Mouse (Mus musculus) neural tube, embryonic 11.5 days (tissue): ENCODE measurements at regions not wholly inside any gene's neighbourhood (a gene's known extent, or its start where the extent isn't known, plus 50 kb on each side); places are given as distances from the start of the nearest gene placed in this dataset.

Experiments
- ATAC-seq: fragments of 200-750 bp; cut with Nextera tagmentation; 2 replicates; pipeline ENCODE4 v1.8.0; 2017; ENCODE audit warnings: moderate number of reproducible peaks, mild to moderate bottlenecking, moderate TSS enrichment, moderate library complexity; ENCODE audit not compliant: insufficient read depth, low FRiP score, low TSS enrichment
- DNase-seq: peaks from one replicate; pipeline ENCODE4 v3.0.0-alpha.2; 2015; ENCODE audit warnings: low spot score
- H3K27ac ChIP-seq: fragments of 300-500 bp; sonication (generic); 2 replicates; pipeline ENCODE4 v1.5.1; 2014; ENCODE audit warnings: low read depth, mild to moderate bottlenecking, low read length
- H3K27me3 ChIP-seq: fragments of 300-500 bp; sonication (generic); 2 replicates; pipeline ENCODE4 v1.6.1; 2014; ENCODE audit warnings: mild to moderate bottlenecking, low read length, mixed read lengths; ENCODE audit not compliant: control insufficient read depth, insufficient read depth
- H3K36me3 ChIP-seq: fragments of 300-500 bp; sonication (generic); 2 replicates; pipeline ENCODE4 v1.6.1; 2014; ENCODE audit warnings: mild to moderate bottlenecking, low read length, moderate library complexity, mixed read lengths; ENCODE audit not compliant: control insufficient read depth, insufficient read depth
- H3K4me1 ChIP-seq: fragments of 300-500 bp; sonication (generic); 2 replicates; pipeline ENCODE4 v1.6.1; 2014; ENCODE audit warnings: low read length, mixed read lengths; ENCODE audit not compliant: control insufficient read depth, insufficient read depth
- H3K4me2 ChIP-seq: fragments of 300-500 bp; sonication (generic); 2 replicates; pipeline ENCODE4 v1.6.1; 2014; ENCODE audit warnings: low read depth, mild to moderate bottlenecking, moderate library complexity
- H3K4me3 ChIP-seq: fragments of 300-500 bp; sonication (generic); 2 replicates; pipeline ENCODE4 v1.5.1; 2014; ENCODE audit warnings: low read depth, low read length
- H3K9ac ChIP-seq: fragments of 300-500 bp; sonication (generic); 2 replicates; pipeline ENCODE4 v1.6.1; 2014; ENCODE audit warnings: mild to moderate bottlenecking, low read length
- H3K9me3 ChIP-seq: fragments of 300-500 bp; sonication (generic); 2 replicates; pipeline ENCODE4 v1.6.1; 2016; ENCODE audit warnings: low read length; ENCODE audit not compliant: control insufficient read depth
- WGBS: fragments of 180-500 bp; shearing (Covaris S2); extraction: QIAGEN DNeasy Blood & Tissue Kit; methylation state at CpG from one replicate; pipeline ENCODE4 v1.1.7; 2014; 5-methylcytosine and 5-hydroxymethylcytosine counted together

GRCm38 (mm10) chr1:143263263-143264038, 377.0 kb upstream of the B3galt2 start:
- Histone ChIP-seq H3K4me3 (no peak overlapping the region), H3K4me2 (no peak overlapping the region), H3K36me3 (no peaks in the 10 kb centered on the region), H3K27me3 (no peaks in the 10 kb centered on the region), H3K4me1 (no peaks in the 10 kb centered on the region), H3K9me3 (no peaks in the 10 kb centered on the region), H3K9ac (no peak overlapping the region), H3K27ac (no peak overlapping the region)
- ATAC-seq: no peak
- DNase-seq: no peak
- 80% methylated on average over 11 of the region's 11 CpGs for WGBS

GRCm38 (mm10) chr1:143265216-143265615, 375.2 kb upstream of the B3galt2 start:
- DNase-seq (no peak), ATAC-seq (peak; percentile 46; the same call in 1 of the 2 replicates)
- no peak overlapping the region for H3K4me3 ChIP-seq
- H3K4me1 ChIP-seq: no peaks in the 10 kb centered on the region
- no peak overlapping the region for H3K4me2 ChIP-seq
- WGBS: 78% methylated on average over 4 of the region's 4 CpGs
- H3K9me3 ChIP-seq: no peaks in the 10 kb centered on the region
- no peaks in the 10 kb centered on the region for H3K27me3 ChIP-seq
- H3K9ac ChIP-seq: no peak overlapping the region
- H3K36me3 ChIP-seq: no peaks in the 10 kb centered on the region
- no peak overlapping the region for H3K27ac ChIP-seq

- H3K4me2 ChIP-seq: no peak overlapping the region
Measured at GRCm38 (mm10) chr1:143286274-143286967, 354.0 kb upstream of the B3galt2 start.

GRCm38 (mm10) chr1:143287448-143287847, 353.0 kb upstream of the B3galt2 start:
- ATAC-seq (no peak), DNase-seq (no peak)
- Histone ChIP-seq H3K9me3 (no peaks in the 10 kb centered on the region), H3K27ac (no peak overlapping the region), H3K27me3 (no peaks in the 10 kb centered on the region), H3K4me2 (no peak overlapping the region), H3K4me1 (no peaks in the 10 kb centered on the region), H3K9ac (no peak overlapping the region), H3K36me3 (no peaks in the 10 kb centered on the region), H3K4me3 (no peak overlapping the region)
- 93% methylated on average over 2 of the region's 2 CpGs for WGBS

More at GRCm38 (mm10) chr1:143286274-143286967, 354.0 kb upstream of the B3galt2 start:
- Histone ChIP-seq H3K9me3 (no peaks in the 10 kb centered on the region), H3K9ac (no peak overlapping the region), H3K4me1 (no peaks in the 10 kb centered on the region), H3K4me3 (no peak overlapping the region), H3K36me3 (no peaks in the 10 kb centered on the region), H3K27me3 (no peaks in the 10 kb centered on the region), H3K27ac (no peak overlapping the region)
- DNase-seq (no peak), ATAC-seq (no peak)
- whole genome bisulfite sequencing: 95% methylated on average over 3 of the region's 3 CpGs

GRCm38 (mm10) chr1:143296555-143296954, 343.9 kb upstream of the B3galt2 start:
- ATAC-seq (no peak), DNase-seq (no peak)
- Histone ChIP-seq H3K4me3 (no peak overlapping the region), H3K27me3 (no peaks in the 10 kb centered on the region), H3K4me2 (no peak overlapping the region), H3K9me3 (no peaks in the 10 kb centered on the region), H3K27ac (no peak overlapping the region), H3K9ac (no peak overlapping the region), H3K36me3 (no peaks in the 10 kb centered on the region), H3K4me1 (no peaks in the 10 kb centered on the region)
- WGBS: 77% methylated on average over 5 of the region's 5 CpGs

- Histone ChIP-seq H3K4me3 (no peak overlapping the region), H3K9me3 (no peaks in the 10 kb centered on the region), H3K27ac (no peak overlapping the region), H3K36me3 (no peaks in the 10 kb centered on the region), H3K4me1 (no peaks in the 10 kb centered on the region), H3K4me2 (no peak overlapping the region), H3K27me3 (no peaks in the 10 kb centered on the region), H3K9ac (no peak overlapping the region)
- no peak for ATAC-seq
- no peak for DNase-seq
- 78% methylated on average over 3 of the region's 3 CpGs for WGBS
Measured at GRCm38 (mm10) chr1:143307379-143307778, 333.1 kb upstream of the B3galt2 start.

- H3K4me2 ChIP-seq: no peak overlapping the region
- no peaks in the 10 kb centered on the region for H3K36me3 ChIP-seq
- no peak overlapping the region for H3K4me3 ChIP-seq
- no peak overlapping the region for H3K27ac ChIP-seq
- 90% methylated on average over 12 of the region's 12 CpGs for WGBS
- H3K27me3 ChIP-seq: no peaks in the 10 kb centered on the region
- no peak overlapping the region for H3K9ac ChIP-seq
- H3K9me3 ChIP-seq: no peaks in the 10 kb centered on the region
- no peaks in the 10 kb centered on the region for H3K4me1 ChIP-seq
- DNase-seq (no peak), ATAC-seq (no peak)
Measured at GRCm38 (mm10) chr1:143318381-143318780, 322.1 kb upstream of the B3galt2 start.

- ATAC-seq (no peak), DNase-seq (no peak)
- Histone ChIP-seq H3K27ac (no peak overlapping the region), H3K4me1 (no peaks in the 10 kb centered on the region), H3K36me3 (no peaks in the 10 kb centered on the region), H3K27me3 (no peaks in the 10 kb centered on the region), H3K4me3 (no peak overlapping the region), H3K9me3 (no peaks in the 10 kb centered on the region), H3K9ac (no peak overlapping the region), H3K4me2 (no peak overlapping the region)
- WGBS: 89% methylated on average over 7 of the region's 7 CpGs
Measured at GRCm38 (mm10) chr1:143319568-143319967, 320.9 kb upstream of the B3galt2 start.

GRCm38 (mm10) chr1:143351388-143351787, 289.1 kb upstream of the B3galt2 start:
- H3K4me3 ChIP-seq: no peak overlapping the region

More at GRCm38 (mm10) chr1:143351388-143351787, 289.1 kb upstream of the B3galt2 start:
- H3K4me1 ChIP-seq: no peaks in the 10 kb centered on the region
- DNase-seq: no peak
- no peaks in the 10 kb centered on the region for H3K36me3 ChIP-seq
- no peak overlapping the region for H3K27ac ChIP-seq
- H3K4me2 ChIP-seq: no peak overlapping the region
- no peaks in the 10 kb centered on the region for H3K9me3 ChIP-seq
- 86% methylated on average over 1 of the region's 1 CpGs for WGBS
- no peaks in the 10 kb centered on the region for H3K27me3 ChIP-seq
- no peak for ATAC-seq
- no peak overlapping the region for H3K9ac ChIP-seq
